Mouse (Mus musculus): ENCODE measurements around the gene Gm5797. TPM values are rescaled to one million over a fixed set of nuclear protein-coding genes. Genes with fewer than 3 reads are reported as not detected.
"Not testable (repeated sequence)": the region's sequence is repeated elsewhere in the genome, so short reads cannot be mapped to it uniquely, and the experiment has no call there.

Gm5797 gene
- not detected in 2 replicates for polyA plus RNA-seq (2015; fragmentation: Nextera tagmentation; extraction: Ambion mirVana)

DNA sequence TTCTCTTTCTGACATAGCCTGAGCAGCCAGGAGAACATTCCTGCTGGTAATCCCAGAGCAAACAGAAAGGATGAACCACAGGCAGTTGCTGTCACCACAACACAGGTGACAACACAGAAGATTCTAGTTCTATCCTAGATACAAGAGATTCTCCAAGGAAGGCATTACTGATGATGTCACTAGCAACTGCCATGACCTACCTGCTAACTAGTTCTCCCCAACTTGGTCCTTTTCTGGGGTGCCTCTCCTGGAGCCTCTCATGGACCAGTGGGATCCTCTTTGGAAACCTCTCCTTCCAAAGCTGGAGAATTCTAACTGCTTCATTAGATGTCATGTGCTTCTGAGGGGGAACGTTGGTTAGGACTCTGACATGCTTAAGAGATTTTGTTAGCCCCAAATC lies at the start of gene Gm5797:
Gm5797 (minus strand) TSS at position 101 of the 400 bp plus-strand sequence.
- H3K4me1 ChIP-seq (ENCODE audit: control insufficient read depth, insufficient read depth, low read length); H3K36me3 ChIP-seq (ENCODE audit: control insufficient read depth, insufficient read depth, low read length); H3K27ac ChIP-seq (ENCODE audit: low read length); H3K4me2 ChIP-seq (ENCODE audit: low read length); H3K9ac ChIP-seq (ENCODE audit: low read depth, low read length); H3K27me3 ChIP-seq (ENCODE audit: control insufficient read depth, insufficient read depth, low read depth, low read length); H3K4me3 ChIP-seq (ENCODE audit: low read depth, low read length); ATAC-seq; H3K9me3 ChIP-seq (replicated peaks; ENCODE audit: control insufficient read depth, low read length, poor library complexity, severe bottlenecking): not testable (repeated sequence)
- no CpG with 5 or more reads among the region's 1 CpGs for WGBS

DNA sequence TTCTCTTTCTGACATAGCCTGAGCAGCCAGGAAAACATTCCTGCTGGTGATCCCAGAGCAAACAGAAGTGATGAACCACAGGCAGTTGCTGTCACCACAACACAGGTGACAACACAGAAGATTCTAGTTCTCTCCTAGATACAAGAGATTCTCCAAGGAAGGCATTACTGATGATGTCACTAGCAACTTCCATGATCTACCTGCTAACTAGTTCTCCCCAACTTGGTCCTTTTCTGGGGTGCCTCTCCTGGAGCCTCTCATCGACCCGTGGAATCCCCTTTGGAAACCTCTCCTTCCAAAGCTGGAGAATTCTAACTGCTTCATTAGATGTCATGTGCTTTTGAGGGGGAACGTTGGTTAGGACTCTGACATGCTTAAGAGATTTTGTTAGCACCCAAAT lies 32.8 kb upstream of the Gm5797 start, which contains the start of gene Gm8374:
Gm8374 (minus strand) TSS at position 101 of the 400 bp plus-strand sequence.
- H3K4me2 ChIP-seq (ENCODE audit: low read length); H3K27ac ChIP-seq (ENCODE audit: low read length); ATAC-seq; H3K9ac ChIP-seq (ENCODE audit: low read depth, low read length); H3K4me3 ChIP-seq (ENCODE audit: low read depth, low read length); H3K27me3 ChIP-seq (ENCODE audit: control insufficient read depth, insufficient read depth, low read depth, low read length); H3K4me1 ChIP-seq (ENCODE audit: control insufficient read depth, insufficient read depth, low read length); H3K36me3 ChIP-seq (ENCODE audit: control insufficient read depth, insufficient read depth, low read length); H3K9me3 ChIP-seq (replicated peaks; ENCODE audit: control insufficient read depth, low read length, poor library complexity, severe bottlenecking): not testable (repeated sequence)
- 91% methylated on average over 3 of the region's 3 CpGs for WGBS

DNA sequence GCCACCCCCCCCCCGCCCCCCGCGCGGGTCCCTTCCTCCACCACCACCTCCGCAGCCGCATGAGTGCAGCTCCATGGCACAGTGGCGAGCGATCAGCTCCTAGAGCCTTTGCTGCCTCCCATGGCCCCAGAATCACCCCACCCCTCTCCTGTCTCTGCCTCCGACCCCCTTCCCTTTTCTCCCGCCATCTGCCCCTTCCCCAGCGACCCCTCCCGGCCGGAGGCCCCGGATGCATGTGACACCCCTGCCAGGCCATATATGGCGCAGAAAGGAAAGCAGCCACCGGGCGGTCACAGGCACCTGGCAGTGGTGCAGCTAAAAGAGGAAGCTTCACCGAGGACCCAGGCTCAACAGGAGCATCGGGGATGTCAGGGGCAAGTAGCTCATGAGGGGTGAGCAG lies 17.1 kb downstream of the Gm5797 start:
- WGBS, result 0% methylated on average over 10 of the region's 19 CpGs
- H3K9me3 ChIP-seq (replicated peaks; ENCODE audit: control insufficient read depth, low read length, poor library complexity, severe bottlenecking); H3K27me3 ChIP-seq (ENCODE audit: control insufficient read depth, insufficient read depth, low read depth, low read length); ATAC-seq; H3K36me3 ChIP-seq (ENCODE audit: control insufficient read depth, insufficient read depth, low read length); H3K4me1 ChIP-seq (ENCODE audit: control insufficient read depth, insufficient read depth, low read length): not testable (repeated sequence)
- peak overlapping the region; percentile 51 for H3K4me3 ChIP-seq (ENCODE audit: low read depth, low read length)
- H3K9ac ChIP-seq (ENCODE audit: low read depth, low read length), result peak overlapping the region; percentile 75
- H3K27ac ChIP-seq (ENCODE audit: low read length), result peak overlapping the region; percentile 76
- H3K4me2 ChIP-seq (ENCODE audit: low read length), result peak overlapping the region; percentile 55

DNA sequence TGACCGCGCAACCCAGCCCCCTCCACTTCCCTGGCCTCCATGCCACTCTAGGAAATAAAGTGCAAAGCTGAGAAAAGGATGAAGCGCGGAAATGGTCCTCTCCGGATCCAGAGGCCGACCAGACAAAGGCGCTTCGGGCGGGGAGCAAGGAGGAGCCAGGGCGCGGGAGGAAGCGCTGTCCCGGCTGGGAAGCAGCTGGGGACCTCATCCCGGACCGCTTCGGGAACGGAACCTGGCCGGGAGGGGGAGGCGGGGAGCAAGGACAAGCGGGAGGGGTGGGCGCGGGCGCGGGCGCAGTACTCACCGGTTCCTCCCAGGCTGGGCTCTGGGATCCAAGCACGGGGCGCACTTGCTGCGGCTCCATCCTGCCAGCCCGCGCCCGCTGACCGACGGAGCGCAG lies 17.5 kb downstream of the Gm5797 start, which contains the start of gene Gm3739:
Gm3739 (minus strand) TSS at position 389 of the 400 bp plus-strand sequence.
- peak within 1 kb of the TSS; percentile 76 for H3K27ac ChIP-seq (ENCODE audit: low read length)
- not testable (repeated sequence) for H3K27me3 ChIP-seq (ENCODE audit: control insufficient read depth, insufficient read depth, low read depth, low read length); ATAC-seq; H3K9me3 ChIP-seq (replicated peaks; ENCODE audit: control insufficient read depth, low read length, poor library complexity, severe bottlenecking); H3K4me1 ChIP-seq (ENCODE audit: control insufficient read depth, insufficient read depth, low read length); H3K36me3 ChIP-seq (ENCODE audit: control insufficient read depth, insufficient read depth, low read length)
- WGBS, result 0% methylated on average over 11 of the region's 35 CpGs
- peak within 1 kb of the TSS; percentile 75 for H3K9ac ChIP-seq (ENCODE audit: low read depth, low read length)
- H3K4me3 ChIP-seq (ENCODE audit: low read depth, low read length), result peak within 1 kb of the TSS; percentile 51
- H3K4me2 ChIP-seq (ENCODE audit: low read length), result peak within 1 kb of the TSS; percentile 55

Other genes starting within 250 kb of the Gm5797 start
- gene Gm3696, start 231.8 kb downstream of the Gm5797 start, polyA plus RNA-seq (2015; fragmentation: Nextera tagmentation; extraction: Ambion mirVana), result 8.1 and 9.9 TPM in 2 replicates
- gene Gm6676, start 207.0 kb downstream of the Gm5797 start, polyA plus RNA-seq (2015; fragmentation: Nextera tagmentation; extraction: Ambion mirVana), result not detected in 2 replicates
- 14.3 and 15.5 TPM in 2 replicates for gene Gm3512, start 157.9 kb downstream of the Gm5797 start, polyA plus RNA-seq (2015; fragmentation: Nextera tagmentation; extraction: Ambion mirVana)
- not detected in 2 replicates for gene Gm16434, start 137.9 kb downstream of the Gm5797 start, polyA plus RNA-seq (2015; fragmentation: Nextera tagmentation; extraction: Ambion mirVana)
- not detected in 2 replicates for gene Gm3727, start 67.7 kb downstream of the Gm5797 start, polyA plus RNA-seq (2015; fragmentation: Nextera tagmentation; extraction: Ambion mirVana)
- 7.2 and 7.7 TPM in 2 replicates for gene Gm3739, start 17.3 kb downstream of the Gm5797 start, polyA plus RNA-seq (2015; fragmentation: Nextera tagmentation; extraction: Ambion mirVana)
- not detected in 2 replicates for gene Gm8374, start 32.7 kb upstream of the Gm5797 start, polyA plus RNA-seq (2015; fragmentation: Nextera tagmentation; extraction: Ambion mirVana)
- gene Gm3755, start 118.5 kb upstream of the Gm5797 start, polyA plus RNA-seq (2015; fragmentation: Nextera tagmentation; extraction: Ambion mirVana), result 0.31 TPM in 1 of 2 replicates, not detected in the other
- gene Gm3752, start 151.4 kb upstream of the Gm5797 start, polyA plus RNA-seq (2015; fragmentation: Nextera tagmentation; extraction: Ambion mirVana), result 16.3 and 20.7 TPM in 2 replicates
- gene Gm3558, start 236.2 kb upstream of the Gm5797 start, polyA plus RNA-seq (2015; fragmentation: Nextera tagmentation; extraction: Ambion mirVana), result 6.3 and 6.7 TPM in 2 replicates

Measured in midbrain, embryonic 16.5 days (tissue).